Mouse (Mus musculus) myocyte (in vitro differentiated cells): ENCODE measurements around the gene Mfsd11.

ENCODE experiments used
- E2F4 ChIP-seq: IDR thresholded peaks from one replicate; pipeline ENCODE4 v1.6.1; 2011; ENCODE audit warnings: mild to moderate bottlenecking, control low read depth, moderate library complexity; ENCODE audit not compliant: insufficient read depth
- POLR2A ChIP-seq: IDR thresholded peaks from one replicate; pipeline ENCODE4 v1.6.1; 2011; ENCODE audit warnings: low read depth, mild to moderate bottlenecking, control low read depth, moderate library complexity; ENCODE audit not compliant: insufficient read length
- POLR2AphosphoS2 ChIP-seq: IDR thresholded peaks from one replicate; pipeline ENCODE4 v1.6.1; 2011; ENCODE audit warnings: low read depth, control low read depth; ENCODE audit not compliant: insufficient read length

DNA sequence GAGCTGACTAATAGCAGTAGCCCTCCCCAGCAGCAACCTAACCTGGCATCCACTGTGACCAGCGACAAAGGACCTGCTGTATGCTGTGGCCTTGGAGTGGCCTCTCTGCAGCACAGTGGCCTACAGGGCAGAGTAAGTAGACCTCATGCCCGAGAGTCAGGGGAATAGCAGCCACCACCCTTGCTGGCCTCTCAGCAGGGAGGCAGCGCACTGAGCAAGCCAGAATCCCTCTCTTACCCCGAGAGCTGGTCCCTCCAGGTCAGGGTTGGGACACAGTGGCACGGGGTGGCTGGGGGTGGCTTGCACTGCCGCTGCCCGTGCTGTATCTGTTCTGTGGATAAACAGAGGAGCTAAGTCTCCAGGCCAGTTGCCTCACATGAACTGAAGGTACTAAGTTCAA lies 12.6 kb upstream of the Mfsd11 start:
- TF ChIP-seq POLR2AphosphoS2: no peak
- no peak for TF ChIP-seq E2F4
- TF ChIP-seq POLR2A: no peak
